Mouse (Mus musculus) lung, postnatal 25 days (tissue): ENCODE results near the gene Stambp.

Source experiments
- DNase-seq: peaks from one replicate; pipeline ENCODE4 v3.0.0; 2022; ENCODE audit warnings: low spot score

Stambp gene

GRCm38 (mm10) chr6:83501524-83502310 lies 70.8 kb downstream of the Stambp start:
- no peak for DNase-seq

GRCm38 (mm10) chr6:83500462-83500861 lies 72.1 kb downstream of the Stambp start:
- DNase-seq: no peak

- no peak for DNase-seq
These were observed 73.5 kb downstream of the Stambp start for GRCm38 (mm10) chr6:83499078-83499477.

GRCm38 (mm10) chr6:83496753-83497710 lies 75.5 kb downstream of the Stambp start:
- peak; percentile 39 for DNase-seq

- DNase-seq: peak; percentile 38
These were observed 76.3 kb downstream of the Stambp start for GRCm38 (mm10) chr6:83496009-83496752.
